Mouse (Mus musculus) CH12.LX (cell line): ENCODE results near the gene Padi1.

Source experiments
- CHD1 ChIP-seq: IDR thresholded peaks from 2 replicates; pipeline ENCODE4 v1.6.1; 2012; ENCODE audit warnings: low read depth, low read length, improper control_type of control experiment, inconsistent platforms
- CTCF ChIP-seq, 2 experiments: IDR thresholded peaks in 1 of 2; conservative IDR thresholded peaks in 1 of 2; 2 replicates each; pipeline ENCODE4 v1.5.1; 2011 to 2012; ENCODE audit warnings: low read depth in 2 of 2, low read length in 2 of 2, improper control_type of control experiment in 1 of 2, inconsistent platforms in 1 of 2, mild to moderate bottlenecking in 1 of 2, moderate library complexity in 1 of 2
- EP300 ChIP-seq: IDR thresholded peaks from 2 replicates; pipeline ENCODE4 v1.6.1; 2011; ENCODE audit warnings: low read length, improper control_type of control experiment
- MAFK ChIP-seq: IDR thresholded peaks from 2 replicates; pipeline ENCODE4 v1.6.1; 2011; ENCODE audit warnings: low read length, improper control_type of control experiment; ENCODE audit not compliant: insufficient replicate concordance
- MAX ChIP-seq: IDR thresholded peaks from 2 replicates; pipeline ENCODE4 v1.6.1; 2011; ENCODE audit warnings: low read length, improper control_type of control experiment
- NELFE ChIP-seq: IDR thresholded peaks from 2 replicates; pipeline ENCODE4 v1.6.1; 2011; ENCODE audit warnings: low read depth, low read length, improper control_type of control experiment
- POLR2A ChIP-seq: IDR thresholded peaks from 2 replicates; pipeline ENCODE4 v1.6.1; 2011; ENCODE audit warnings: low read depth, mild to moderate bottlenecking, improper control_type of control experiment, low read length
- USF1 ChIP-seq: IDR thresholded peaks from 2 replicates; pipeline ENCODE4 v1.6.1; 2014; ENCODE audit warnings: low read depth, mild to moderate bottlenecking, inconsistent platforms, low read length, improper control_type of control experiment
- ZKSCAN1 ChIP-seq: IDR thresholded peaks from 2 replicates; pipeline ENCODE4 v1.6.1; 2012; ENCODE audit warnings: low read depth, inconsistent platforms, low read length, improper control_type of control experiment, borderline replicate concordance

- TF ChIP-seq CTCF (conservative IDR thresholded peaks at IDR 0.05 in 1 of 2, IDR thresholded peaks at IDR 0.05 in 1 of 2; ENCODE audit: low read depth in 2 of 2, low read length in 2 of 2) (no peak), POLR2A (no peak), EP300 (no peak), NELFE (no peak), CHD1 (no peak), USF1 (no peak), MAFK (no peak), MAX (no peak), ZKSCAN1 (no peak)
Measured at GRCm38 (mm10) chr4:140881771-140882170, 36.2 kb upstream of the Padi1 start.
